Mouse (Mus musculus) lung, postnatal 0 days (tissue): ENCODE measurements around the gene Scimp.

ENCODE experiments used
- CTCF ChIP-seq: IDR thresholded peaks from 2 replicates; pipeline ENCODE4 v1.5.1; 2016; ENCODE audit warnings: antibody characterized with exemption, mild to moderate bottlenecking
- EP300 ChIP-seq: IDR thresholded peaks from 2 replicates; pipeline ENCODE4 v1.6.1; 2016; ENCODE audit warnings: antibody characterized with exemption, mild to moderate bottlenecking, control low read depth

DNA sequence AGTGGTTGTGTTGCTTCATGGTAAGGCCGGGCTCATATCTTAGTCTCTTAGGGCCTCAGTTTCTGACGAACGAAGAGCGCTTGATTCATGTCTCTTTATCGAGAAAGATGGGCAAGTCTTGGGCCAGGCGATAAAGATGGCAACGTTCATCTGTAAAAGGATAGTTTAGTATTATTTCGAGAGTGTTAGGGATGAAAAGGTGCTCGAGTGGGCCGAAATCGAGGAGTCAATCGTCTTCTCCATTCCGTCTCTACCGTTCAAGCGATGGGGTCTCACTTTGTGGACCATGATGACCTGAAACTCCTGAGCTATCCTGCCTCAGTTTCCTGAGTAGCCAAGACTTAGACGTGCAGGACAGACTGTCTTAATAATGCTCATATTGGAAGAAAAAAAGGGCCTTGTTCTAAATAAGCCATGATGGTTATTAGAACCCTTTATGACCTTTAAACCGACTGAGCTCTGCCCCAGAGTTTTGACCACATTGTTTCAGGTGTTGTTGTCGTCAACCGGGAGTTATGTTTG is 33.1 kb upstream of the Scimp start:
- no peak for TF ChIP-seq CTCF
- no peak for TF ChIP-seq EP300
